Mouse (Mus musculus): Measurements from ENCODE around the gene Rph3al. TPM values are rescaled to one million over a fixed set of nuclear protein-coding genes. Genes with fewer than 3 reads are reported as not detected.

Gene Rph3al
- total and polyA plus RNA-seq, 2 experiments from 2014 or later = 2.5 to 3.1 TPM

- H3K27ac ChIP-seq = no peak overlapping the region
- no peaks in the 10 kb centered on the region for H3K27me3 ChIP-seq (ENCODE audit: insufficient read depth, low read length)
- no peaks in the 10 kb centered on the region for H3K9me3 ChIP-seq (ENCODE audit: low read length)
- ATAC-seq (no peak), DNase-seq (ENCODE audit: low spot score) (no peak)
- no peak for TF ChIP-seq CTCF (IDR thresholded peaks at IDR 0.05; ENCODE audit: low read depth)
- peak overlapping the region; percentile 45 for H3K9ac ChIP-seq (replicated peaks; ENCODE audit: low read length)
- H3K4me1 ChIP-seq (ENCODE audit: insufficient read depth, low read length) = peaks cover 6% of the 10 kb centered on the region
- peak overlapping the region; percentile 68 for H3K4me2 ChIP-seq (ENCODE audit: low read depth, low read length)
- no peaks in the 10 kb centered on the region for H3K36me3 ChIP-seq (ENCODE audit: insufficient read depth, low read length)
- peak overlapping the region; percentile 45 for H3K4me3 ChIP-seq (ENCODE audit: low read length)
- WGBS = 10% methylated on average over 28 of the region's 28 CpGs
These were observed 27.6 kb upstream of the Rph3al start for GRCm38 (mm10) chr11:75965674-75966400.

GRCm38 (mm10) chr11:75964476-75964730, 26.2 kb upstream of the Rph3al start:
- H3K27ac ChIP-seq = no peak overlapping the region
- TF ChIP-seq CTCF (IDR thresholded peaks at IDR 0.05; ENCODE audit: low read depth) = no peak
- no peaks in the 10 kb centered on the region for H3K27me3 ChIP-seq (ENCODE audit: insufficient read depth, low read length)
- no peak overlapping the region for H3K9ac ChIP-seq (replicated peaks; ENCODE audit: low read length)
- H3K9me3 ChIP-seq (ENCODE audit: low read length) = no peaks in the 10 kb centered on the region
- 36% methylated on average over 4 of the region's 4 CpGs for WGBS
- DNase-seq (ENCODE audit: low spot score) (no peak), ATAC-seq (no peak)
- H3K36me3 ChIP-seq (ENCODE audit: insufficient read depth, low read length) = no peaks in the 10 kb centered on the region
- peaks cover 6% of the 10 kb centered on the region for H3K4me1 ChIP-seq (ENCODE audit: insufficient read depth, low read length)
- H3K4me3 ChIP-seq (ENCODE audit: low read length) = no peak overlapping the region
- no peak overlapping the region for H3K4me2 ChIP-seq (ENCODE audit: low read depth, low read length)

GRCm38 (mm10) chr11:75963730-75964475, 25.7 kb upstream of the Rph3al start:
- H3K27me3 ChIP-seq (ENCODE audit: insufficient read depth, low read length) = no peaks in the 10 kb centered on the region
- no peak overlapping the region for H3K4me2 ChIP-seq (ENCODE audit: low read depth, low read length)
- no peaks in the 10 kb centered on the region for H3K36me3 ChIP-seq (ENCODE audit: insufficient read depth, low read length)
- no peak overlapping the region for H3K27ac ChIP-seq
- ATAC-seq = no peak
- no peak for TF ChIP-seq CTCF (IDR thresholded peaks at IDR 0.05; ENCODE audit: low read depth)
- WGBS = 14% methylated on average over 11 of the region's 11 CpGs
- peaks cover 6% of the 10 kb centered on the region for H3K4me1 ChIP-seq (ENCODE audit: insufficient read depth, low read length)
- H3K9me3 ChIP-seq (ENCODE audit: low read length) = no peaks in the 10 kb centered on the region
- no peak overlapping the region for H3K4me3 ChIP-seq (ENCODE audit: low read length)
- H3K9ac ChIP-seq (replicated peaks; ENCODE audit: low read length) = no peak overlapping the region
- DNase-seq (ENCODE audit: low spot score) = peak; percentile 89

- DNase-seq (ENCODE audit: low spot score) (no peak), ATAC-seq (no peak; the same call in 1 of the 2 replicates)
- Histone ChIP-seq H3K27ac (no peak overlapping the region), H3K36me3 (ENCODE audit: insufficient read depth, low read length) (no peaks in the 10 kb centered on the region), H3K4me2 (ENCODE audit: low read depth, low read length) (no peak overlapping the region), H3K9ac (replicated peaks; ENCODE audit: low read length) (no peak overlapping the region), H3K9me3 (ENCODE audit: low read length) (no peaks in the 10 kb centered on the region), H3K27me3 (ENCODE audit: insufficient read depth, low read length) (no peaks in the 10 kb centered on the region), H3K4me3 (ENCODE audit: low read length) (no peak overlapping the region), H3K4me1 (ENCODE audit: insufficient read depth, low read length) (peaks cover 6% of the 10 kb centered on the region)
- no peak for TF ChIP-seq CTCF (IDR thresholded peaks at IDR 0.05; ENCODE audit: low read depth)
- WGBS = 83% methylated on average over 7 of the region's 7 CpGs
These were observed 23.6 kb upstream of the Rph3al start for GRCm38 (mm10) chr11:75961782-75962181.

- no peaks in the 10 kb centered on the region for H3K27me3 ChIP-seq (ENCODE audit: insufficient read depth, low read length)
- no peak overlapping the region for H3K27ac ChIP-seq
- no peak overlapping the region for H3K4me3 ChIP-seq (ENCODE audit: low read length)
- no peaks in the 10 kb centered on the region for H3K36me3 ChIP-seq (ENCODE audit: insufficient read depth, low read length)
- no peak overlapping the region for H3K9ac ChIP-seq (replicated peaks; ENCODE audit: low read length)
- H3K4me1 ChIP-seq (ENCODE audit: insufficient read depth, low read length) = no peaks in the 10 kb centered on the region
- 90% methylated on average over 17 of the region's 17 CpGs for WGBS
- no peak overlapping the region for H3K4me2 ChIP-seq (ENCODE audit: low read depth, low read length)
- ATAC-seq (no peak), DNase-seq (ENCODE audit: low spot score) (no peak)
- H3K9me3 ChIP-seq (ENCODE audit: low read length) = no peaks in the 10 kb centered on the region
- no peak for TF ChIP-seq CTCF (IDR thresholded peaks at IDR 0.05; ENCODE audit: low read depth)
These were observed 19.0 kb upstream of the Rph3al start for GRCm38 (mm10) chr11:75957124-75957832.

- ATAC-seq (no peak), DNase-seq (ENCODE audit: low spot score) (no peak)
- no peak for TF ChIP-seq CTCF (IDR thresholded peaks at IDR 0.05; ENCODE audit: low read depth)
- no peak overlapping the region for H3K4me3 ChIP-seq (ENCODE audit: low read length)
- no peaks in the 10 kb centered on the region for H3K27me3 ChIP-seq (ENCODE audit: insufficient read depth, low read length)
- H3K4me1 ChIP-seq (ENCODE audit: insufficient read depth, low read length) = no peaks in the 10 kb centered on the region
- no peaks in the 10 kb centered on the region for H3K9me3 ChIP-seq (ENCODE audit: low read length)
- 75% methylated on average over 8 of the region's 8 CpGs for WGBS
- H3K4me2 ChIP-seq (ENCODE audit: low read depth, low read length) = no peak overlapping the region
- H3K36me3 ChIP-seq (ENCODE audit: insufficient read depth, low read length) = no peaks in the 10 kb centered on the region
- no peak overlapping the region for H3K9ac ChIP-seq (replicated peaks; ENCODE audit: low read length)
- no peak overlapping the region for H3K27ac ChIP-seq
These were observed 18.4 kb upstream of the Rph3al start for GRCm38 (mm10) chr11:75956651-75957050.

All from hindbrain, postnatal 0 days (tissue).